Mouse (Mus musculus) lung, embryonic 14.5 days (tissue): ENCODE measurements at regions not wholly inside any gene's neighbourhood (a gene's known extent, or its start where the extent isn't known, plus 50 kb on each side); places are given as distances from the start of the nearest gene placed in this dataset.

Source experiments
- ATAC-seq: fragments of 200-750 bp; cut with Nextera tagmentation; 2 replicates; pipeline ENCODE4 v1.8.0; 2017; ENCODE audit warnings: mild to moderate bottlenecking, moderate TSS enrichment, moderate library complexity; ENCODE audit not compliant: insufficient read depth
- DNase-seq: peaks from one replicate; pipeline ENCODE4 v3.0.0-alpha.2; 2015
- H3K27ac ChIP-seq: fragments of 300-500 bp; sonication (generic); 2 replicates; pipeline ENCODE4 v1.5.1; 2014; ENCODE audit warnings: low read depth, mild to moderate bottlenecking, moderate library complexity
- H3K27me3 ChIP-seq: fragments of 300-500 bp; sonication (generic); 2 replicates; pipeline ENCODE4 v1.6.1; 2014; ENCODE audit warnings: low read length, control low read depth; ENCODE audit not compliant: insufficient read depth
- H3K36me3 ChIP-seq: fragments of 300-500 bp; sonication (generic); 2 replicates; pipeline ENCODE4 v1.6.1; 2014; ENCODE audit warnings: control low read depth; ENCODE audit not compliant: insufficient read depth
- H3K4me1 ChIP-seq: fragments of 300-500 bp; sonication (generic); 2 replicates; pipeline ENCODE4 v1.6.1; 2014; ENCODE audit warnings: antibody characterized with exemption, control low read depth; ENCODE audit not compliant: insufficient read depth
- H3K4me2 ChIP-seq: fragments of 300-500 bp; sonication (generic); 2 replicates; pipeline ENCODE4 v1.6.1; 2014; ENCODE audit warnings: mild to moderate bottlenecking
- H3K4me3 ChIP-seq: fragments of 300-500 bp; sonication (generic); 2 replicates; pipeline ENCODE4 v1.5.1; 2014; ENCODE audit warnings: low read depth, low read length
- H3K9ac ChIP-seq: fragments of 300-500 bp; sonication (generic); 2 replicates; pipeline ENCODE4 v1.6.1; 2014
- H3K9me3 ChIP-seq: fragments of 300-500 bp; sonication (generic); 2 replicates; pipeline ENCODE4 v1.6.1; 2016; ENCODE audit warnings: low read depth, low read length, control low read depth
- CTCF ChIP-seq: IDR thresholded peaks from 2 replicates; pipeline ENCODE4 v1.5.1; 2016; ENCODE audit warnings: antibody characterized with exemption, low read depth
- WGBS: fragments of 180-500 bp; shearing (Covaris S2); extraction: QIAGEN DNeasy Blood & Tissue Kit; methylation state at CpG from one replicate; pipeline ENCODE4 v1.1.7; 2014; 5-methylcytosine and 5-hydroxymethylcytosine counted together

DNA sequence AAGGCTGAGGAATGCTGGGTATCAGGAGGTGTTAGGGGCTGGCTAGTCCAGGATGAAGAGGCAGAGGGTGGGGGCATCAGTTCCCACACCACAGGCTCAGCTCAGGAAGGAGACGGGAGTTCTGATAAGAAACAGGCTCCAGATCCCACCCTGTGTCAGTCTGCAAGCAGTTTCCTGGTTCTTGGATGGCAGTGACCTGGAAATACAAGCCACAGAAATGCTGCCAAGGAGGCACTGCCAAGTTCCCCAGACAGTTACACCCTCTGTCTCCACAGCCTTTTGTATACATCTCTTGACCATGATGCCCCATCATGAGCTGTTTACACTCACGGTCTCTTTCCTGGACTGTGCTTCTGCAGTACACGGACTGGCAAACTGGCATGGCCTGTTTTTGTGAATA is 220.1 kb downstream of the Opa1 start:
- Histone ChIP-seq H3K4me2 (no peak overlapping the region), H3K36me3 (no peaks in the 10 kb centered on the region), H3K27ac (no peak overlapping the region), H3K27me3 (no peaks in the 10 kb centered on the region), H3K4me1 (peaks cover 10% of the 10 kb centered on the region), H3K9ac (no peak overlapping the region), H3K9me3 (no peaks in the 10 kb centered on the region), H3K4me3 (no peak overlapping the region)
- 28% methylated on average over 3 of the region's 3 CpGs for WGBS
- ATAC-seq (no peak), DNase-seq (no peak)
- no peak for TF ChIP-seq CTCF

DNA sequence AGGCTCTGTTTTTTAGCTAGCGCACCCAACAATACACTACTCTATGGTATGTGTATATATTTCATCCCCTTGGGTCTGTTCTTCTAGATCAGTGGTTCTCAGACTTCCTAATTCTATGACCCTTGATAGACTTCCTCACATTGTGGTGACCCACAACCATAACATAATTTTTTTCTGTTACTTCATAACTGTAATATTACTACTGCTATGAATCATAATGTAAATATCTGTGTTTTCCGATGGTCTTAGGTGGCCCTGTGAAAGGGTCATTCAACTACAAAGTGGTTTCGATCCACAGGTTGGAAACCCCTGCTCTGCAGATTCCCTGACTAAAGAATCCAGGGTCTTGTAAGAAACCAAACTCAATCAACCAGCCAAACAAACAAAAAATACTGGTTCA is 220.8 kb downstream of the Opa1 start:
- no peaks in the 10 kb centered on the region for H3K9me3 ChIP-seq
- H3K9ac ChIP-seq: no peak overlapping the region
- no peak for DNase-seq
- no peaks in the 10 kb centered on the region for H3K27me3 ChIP-seq
- 52% methylated on average over 3 of the region's 3 CpGs for WGBS
- no peaks in the 10 kb centered on the region for H3K36me3 ChIP-seq
- H3K4me2 ChIP-seq: no peak overlapping the region
- peaks cover 10% of the 10 kb centered on the region for H3K4me1 ChIP-seq
- no peak overlapping the region for H3K27ac ChIP-seq
- no peak overlapping the region for H3K4me3 ChIP-seq
- ATAC-seq: no peak
- TF ChIP-seq CTCF: no peak

DNA sequence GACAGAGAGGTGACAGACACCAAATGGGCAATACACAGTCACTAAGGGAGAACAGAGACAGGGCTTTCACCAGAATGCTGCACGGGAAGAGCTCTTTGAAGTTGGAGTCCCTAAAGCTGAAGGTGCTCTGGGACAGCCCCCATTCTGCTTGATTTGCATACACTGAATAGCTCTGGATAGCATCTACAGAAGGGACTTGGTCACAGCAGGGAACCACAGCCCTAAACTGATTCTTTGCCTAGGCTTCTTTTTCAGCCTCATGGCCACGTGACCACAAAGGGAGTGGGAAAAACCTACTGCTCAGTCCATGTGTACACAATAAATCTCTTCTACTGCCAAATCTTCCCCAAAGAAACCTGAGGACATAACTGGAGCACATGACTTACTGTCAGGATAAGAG is 221.3 kb downstream of the Opa1 start:
- whole genome bisulfite sequencing: 15% methylated on average over 2 of the region's 2 CpGs
- no peak for ATAC-seq
- no peak overlapping the region for H3K27ac ChIP-seq
- no peaks in the 10 kb centered on the region for H3K9me3 ChIP-seq
- H3K4me1 ChIP-seq: peaks cover 10% of the 10 kb centered on the region
- no peak for TF ChIP-seq CTCF
- H3K9ac ChIP-seq: no peak overlapping the region
- DNase-seq: no peak
- no peaks in the 10 kb centered on the region for H3K36me3 ChIP-seq
- no peaks in the 10 kb centered on the region for H3K27me3 ChIP-seq
- H3K4me2 ChIP-seq: no peak overlapping the region
- no peak overlapping the region for H3K4me3 ChIP-seq

DNA sequence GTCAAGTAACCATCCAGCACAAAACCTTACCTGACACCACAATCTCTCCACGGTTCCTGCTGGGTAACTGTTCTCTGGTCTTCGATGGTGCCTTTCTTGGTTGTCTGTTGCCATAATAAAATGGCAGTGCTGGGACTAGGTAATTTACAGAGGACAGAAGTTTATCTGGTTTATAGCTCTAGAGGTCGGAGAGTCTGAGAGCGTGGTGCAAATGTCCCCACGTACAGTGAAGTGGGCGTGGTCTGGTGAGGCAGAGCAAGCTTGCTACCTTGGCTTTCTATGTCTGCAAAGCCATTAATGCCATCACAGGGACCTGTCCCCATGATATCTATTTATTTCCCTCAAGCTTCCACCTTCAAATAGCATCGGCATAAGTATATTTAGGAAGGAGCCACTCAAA is 223.0 kb downstream of the Opa1 start:
- H3K27ac ChIP-seq: no peak overlapping the region
- DNase-seq (no peak), ATAC-seq (no peak)
- H3K36me3 ChIP-seq: no peaks in the 10 kb centered on the region
- H3K4me1 ChIP-seq: peaks cover 10% of the 10 kb centered on the region
- no peak for TF ChIP-seq CTCF
- WGBS: 76% methylated on average over 7 of the region's 7 CpGs
- no peaks in the 10 kb centered on the region for H3K9me3 ChIP-seq
- no peak overlapping the region for H3K4me2 ChIP-seq
- no peaks in the 10 kb centered on the region for H3K27me3 ChIP-seq
- H3K9ac ChIP-seq: no peak overlapping the region
- H3K4me3 ChIP-seq: no peak overlapping the region

DNA sequence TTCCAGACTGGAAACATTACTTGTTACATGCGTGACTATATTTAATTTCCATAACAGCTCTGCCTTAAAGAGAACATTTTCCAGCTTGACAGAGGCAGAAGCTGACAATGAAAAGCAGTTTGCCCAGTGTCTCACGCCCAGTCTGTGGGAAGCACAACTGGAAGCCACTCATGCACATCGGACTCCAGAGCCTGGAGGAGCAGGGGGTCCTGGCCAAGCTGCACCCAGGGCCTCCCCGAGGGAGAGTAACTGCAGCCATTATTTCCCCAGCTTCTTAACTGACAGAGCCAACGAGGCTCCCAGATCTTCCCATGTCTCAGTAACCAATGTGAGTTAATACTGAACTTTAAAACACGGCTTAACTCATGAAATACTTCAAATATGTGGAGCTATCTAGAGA is 223.5 kb downstream of the Opa1 start:
- ATAC-seq (no peak), DNase-seq (no peak)
- H3K4me1 ChIP-seq: peaks cover 10% of the 10 kb centered on the region
- H3K9ac ChIP-seq: no peak overlapping the region
- TF ChIP-seq CTCF: no peak
- peak overlapping the region; percentile 42; the same call in 1 of the 2 replicates for H3K27ac ChIP-seq
- H3K4me3 ChIP-seq: no peak overlapping the region
- 41% methylated on average over 6 of the region's 6 CpGs for WGBS
- H3K27me3 ChIP-seq: no peaks in the 10 kb centered on the region
- H3K9me3 ChIP-seq: no peaks in the 10 kb centered on the region
- no peaks in the 10 kb centered on the region for H3K36me3 ChIP-seq
- H3K4me2 ChIP-seq: no peak overlapping the region

DNA sequence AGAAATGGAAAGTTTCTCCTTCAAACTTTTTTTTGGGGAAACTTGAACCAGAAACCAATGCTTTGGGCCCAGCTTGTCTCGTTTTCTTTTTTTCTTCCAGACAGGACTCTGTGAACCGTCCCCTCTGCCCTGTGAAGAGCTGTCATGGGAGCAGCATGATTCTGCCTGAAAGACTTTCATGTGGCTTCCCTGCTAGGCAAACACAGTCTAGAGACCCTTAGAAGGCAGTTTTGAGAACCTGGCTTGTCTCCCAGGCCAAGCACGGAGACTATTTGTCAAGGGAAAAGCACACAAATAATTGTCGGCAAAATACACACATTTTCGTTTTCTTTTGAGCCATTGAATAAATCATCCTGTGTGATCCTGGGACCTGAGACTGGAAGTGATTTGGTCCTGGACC is 228.7 kb downstream of the Opa1 start:
- no peak for TF ChIP-seq CTCF
- Histone ChIP-seq H3K27me3 (no peaks in the 10 kb centered on the region), H3K4me3 (no peak overlapping the region), H3K4me1 (peaks cover 4% of the 10 kb centered on the region; the same call in 1 of the 2 replicates), H3K27ac (peak overlapping the region; percentile 34; the same call in 1 of the 2 replicates), H3K9ac (peak overlapping the region; percentile 15; the same call in 1 of the 2 replicates), H3K4me2 (no peak overlapping the region), H3K9me3 (no peaks in the 10 kb centered on the region), H3K36me3 (no peaks in the 10 kb centered on the region)
- peak; percentile 67 for DNase-seq
- 14% methylated on average over 5 of the region's 5 CpGs for WGBS
- peak; percentile 58; the same call in 1 of the 2 replicates for ATAC-seq

DNA sequence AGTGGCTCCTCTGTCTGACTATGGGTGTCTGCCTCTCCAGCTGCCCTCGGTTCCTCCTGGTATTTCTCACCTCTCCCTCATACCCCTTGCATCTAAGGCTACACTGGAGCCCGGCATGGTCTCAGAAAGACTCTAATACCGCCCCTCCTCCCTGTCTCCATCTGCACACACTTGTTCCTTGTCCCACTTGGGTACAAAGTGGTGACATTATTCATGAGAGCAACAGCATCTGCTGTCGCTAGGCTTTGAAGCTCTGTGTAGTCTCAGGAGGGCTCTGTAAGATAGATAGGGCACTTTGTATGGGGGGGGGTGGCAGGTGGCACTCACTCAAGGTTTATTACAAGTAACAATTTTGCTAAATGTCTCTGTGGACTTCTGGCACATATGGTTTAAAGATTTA is 229.7 kb downstream of the Opa1 start:
- WGBS: 59% methylated on average over 4 of the region's 4 CpGs
- no peak overlapping the region for H3K27ac ChIP-seq
- H3K4me3 ChIP-seq: no peak overlapping the region
- ATAC-seq (no peak), DNase-seq (no peak)
- H3K36me3 ChIP-seq: no peaks in the 10 kb centered on the region
- no peaks in the 10 kb centered on the region for H3K27me3 ChIP-seq
- H3K4me1 ChIP-seq: peaks cover 12% of the 10 kb centered on the region; the same call in 1 of the 2 replicates
- no peak for TF ChIP-seq CTCF
- H3K9me3 ChIP-seq: no peaks in the 10 kb centered on the region
- no peak overlapping the region for H3K9ac ChIP-seq
- no peak overlapping the region for H3K4me2 ChIP-seq
